Mouse (Mus musculus) megakaryocyte, embryonic 14.5 days (primary cell): ENCODE data around the gene Prex1. TPM values are rescaled to one million over a fixed set of nuclear protein-coding genes. Genes with fewer than 3 reads are reported as not detected.

Source experiments
- H3K27me3 ChIP-seq: replicated peaks from 2 replicates; pipeline ENCODE3; 2012; ENCODE audit warnings: inconsistent platforms
- H3K36me3 ChIP-seq: replicated peaks from 2 replicates; pipeline ENCODE3; 2012; ENCODE audit warnings: low read length, inconsistent platforms, mixed read lengths
- H3K4me1 ChIP-seq: 2 replicates; pipeline ENCODE4 v1.6.1; 2012; ENCODE audit warnings: inconsistent platforms
- H3K4me3 ChIP-seq: replicated peaks from 2 replicates; pipeline ENCODE3; 2012; ENCODE audit warnings: moderate library complexity, mild to moderate bottlenecking, inconsistent platforms
- H3K9me3 ChIP-seq: 2 replicates; pipeline ENCODE4 v1.6.1; 2012; ENCODE audit warnings: inconsistent platforms
- FLI1 ChIP-seq: IDR thresholded peaks from 2 replicates; pipeline ENCODE4 v1.6.1; 2012; ENCODE audit warnings: low read length, inconsistent platforms, mixed read lengths
- GATA1 ChIP-seq: IDR thresholded peaks from 3 replicates; pipeline ENCODE4 v1.6.1; 2012; ENCODE audit warnings: mixed read lengths, low read length, inconsistent platforms, borderline replicate concordance
- polyA plus RNA-seq: library from polyadenylated mRNA; stranded (reverse); fragments of >175 nt; gene quantifications from 2 replicates; pipeline ENCODE4 v1.2.3, GENCODE M21; 2012; ENCODE audit warnings: low replicate concordance; ENCODE audit not compliant: insufficient read depth

Gene Prex1
- polyA plus RNA-seq, 1 experiment, result 14.4 TPM

DNA sequence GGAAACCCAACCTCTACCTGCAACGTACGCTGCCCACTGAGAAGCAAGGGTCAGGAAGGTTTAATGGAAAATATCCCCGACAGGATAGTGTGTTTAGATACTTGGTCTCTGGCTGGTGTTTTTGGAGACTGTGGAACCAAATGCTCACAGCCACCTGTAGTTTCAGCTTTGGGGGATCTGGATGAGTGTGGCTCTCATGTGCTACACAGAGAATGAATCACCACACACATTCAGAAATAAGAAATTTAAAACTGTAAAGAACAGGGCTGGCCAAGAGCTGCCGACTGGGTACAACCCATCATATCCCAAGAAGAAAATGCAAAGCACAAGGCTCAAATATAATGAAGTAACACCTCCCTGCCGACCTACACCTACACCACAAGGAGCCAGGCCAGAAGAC is 73.9 kb downstream of the Prex1 start:
- H3K9me3 ChIP-seq, result peaks cover 26% of the 10 kb centered on the region
- peaks cover 20% of the 10 kb centered on the region for H3K4me1 ChIP-seq
- TF ChIP-seq FLI1 (no peak), GATA1 (no peak)
- no peak overlapping the region for H3K4me3 ChIP-seq
- H3K27me3 ChIP-seq, result peaks cover 86% of the 10 kb centered on the region
- H3K36me3 ChIP-seq, result peaks cover 58% of the 10 kb centered on the region

DNA sequence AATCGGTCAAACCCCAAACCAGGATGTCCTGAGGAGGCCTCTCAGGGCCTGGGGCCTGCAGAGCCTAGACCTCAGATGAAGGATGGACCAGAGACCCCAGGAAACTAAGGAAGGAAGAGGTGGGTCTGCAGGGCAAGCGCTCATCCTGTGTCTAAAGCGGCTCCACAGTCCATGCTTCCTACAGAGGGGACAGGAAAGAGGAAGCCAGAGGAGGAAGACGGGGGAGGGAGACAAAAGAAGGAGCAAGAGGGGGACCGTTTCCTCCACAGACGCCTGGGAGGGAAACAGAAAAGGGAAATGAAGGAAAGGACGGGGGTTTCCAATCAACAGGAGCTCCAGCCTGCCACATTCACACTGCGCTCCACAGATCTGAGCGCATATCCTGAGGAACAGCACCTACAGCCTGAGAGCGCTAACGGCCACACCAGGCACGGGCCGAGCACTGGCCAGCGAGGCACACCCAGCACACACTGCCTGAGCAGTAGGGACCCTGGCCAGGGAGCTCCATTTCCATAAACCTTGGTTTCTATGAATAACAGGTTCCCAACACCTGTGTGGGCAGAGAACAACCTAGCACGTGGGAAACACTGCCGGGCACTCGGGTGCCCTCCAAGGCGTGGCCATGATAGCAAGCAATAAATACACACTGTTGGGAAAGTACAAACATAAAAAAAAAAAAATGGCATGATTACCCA is 74.5 kb downstream of the Prex1 start:
- peaks cover 26% of the 10 kb centered on the region for H3K9me3 ChIP-seq
- H3K27me3 ChIP-seq, result peaks cover 88% of the 10 kb centered on the region
- peaks cover 25% of the 10 kb centered on the region for H3K4me1 ChIP-seq
- peaks cover 52% of the 10 kb centered on the region for H3K36me3 ChIP-seq
- H3K4me3 ChIP-seq, result no peak overlapping the region
- no peak for TF ChIP-seq GATA1

DNA sequence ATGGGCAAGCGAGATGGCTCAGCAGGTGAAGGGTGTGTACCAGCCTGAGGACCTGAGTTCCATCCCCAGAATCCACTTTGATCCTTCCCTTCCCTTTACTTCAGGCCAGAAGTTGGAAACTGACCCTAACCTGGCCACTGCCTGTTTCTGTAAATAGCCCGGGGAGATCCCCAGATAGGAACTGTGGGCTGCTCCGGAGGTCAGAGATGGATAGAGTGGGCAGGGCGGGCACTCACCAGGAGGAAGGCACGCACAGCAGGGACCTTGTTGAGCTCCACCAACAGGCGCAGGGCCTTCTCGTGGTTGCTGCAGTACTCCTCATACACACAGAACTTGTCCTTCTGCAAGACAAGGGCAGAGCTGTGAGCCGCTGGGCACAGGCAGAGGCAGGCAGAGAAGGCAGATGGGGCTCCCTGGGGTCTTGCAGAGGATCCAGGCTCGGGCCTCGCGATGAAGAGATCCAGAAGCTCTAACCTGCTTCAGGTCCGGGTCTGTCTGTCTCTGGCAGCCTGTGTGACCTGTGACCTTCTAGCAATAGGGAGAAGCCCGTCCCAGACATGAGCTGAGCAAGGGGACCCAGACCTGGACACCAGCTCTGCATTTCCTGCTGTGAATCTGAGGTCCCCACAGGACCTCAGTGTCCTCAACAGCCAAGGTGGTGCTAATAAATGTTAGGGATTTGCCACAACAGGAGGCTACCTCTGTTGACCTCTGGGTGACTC is 75.4 kb downstream of the Prex1 start:
- peaks cover 95% of the 10 kb centered on the region for H3K27me3 ChIP-seq
- TF ChIP-seq GATA1, result no peak
- TF ChIP-seq FLI1, result no peak
- H3K4me1 ChIP-seq, result peaks cover 22% of the 10 kb centered on the region; the same call in 1 of the 2 replicates
- H3K4me3 ChIP-seq, result no peak overlapping the region
- peaks cover 26% of the 10 kb centered on the region for H3K9me3 ChIP-seq
- H3K36me3 ChIP-seq, result peaks cover 53% of the 10 kb centered on the region

DNA sequence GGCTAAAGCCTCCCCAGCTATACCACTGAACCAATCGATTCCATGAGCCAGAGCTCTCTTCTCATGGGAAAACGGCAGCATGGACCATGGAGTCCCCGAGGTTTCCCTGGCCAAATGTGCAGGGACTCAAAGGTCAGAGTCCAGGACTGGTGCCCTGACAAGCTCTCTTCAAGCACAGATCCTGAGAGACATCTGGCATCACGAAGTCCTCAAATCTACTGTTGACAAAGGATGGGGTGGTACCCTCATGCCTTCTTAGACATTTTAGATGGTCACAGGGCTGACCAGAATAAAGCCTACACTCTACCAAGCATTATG is 76.0 kb downstream of the Prex1 start:
- H3K4me3 ChIP-seq, result no peak overlapping the region
- H3K27me3 ChIP-seq, result peaks cover 98% of the 10 kb centered on the region
- peaks cover 57% of the 10 kb centered on the region for H3K36me3 ChIP-seq
- peaks cover 24% of the 10 kb centered on the region for H3K4me1 ChIP-seq
- peaks cover 26% of the 10 kb centered on the region for H3K9me3 ChIP-seq
- TF ChIP-seq GATA1, result no peak
- no peak for TF ChIP-seq FLI1

DNA sequence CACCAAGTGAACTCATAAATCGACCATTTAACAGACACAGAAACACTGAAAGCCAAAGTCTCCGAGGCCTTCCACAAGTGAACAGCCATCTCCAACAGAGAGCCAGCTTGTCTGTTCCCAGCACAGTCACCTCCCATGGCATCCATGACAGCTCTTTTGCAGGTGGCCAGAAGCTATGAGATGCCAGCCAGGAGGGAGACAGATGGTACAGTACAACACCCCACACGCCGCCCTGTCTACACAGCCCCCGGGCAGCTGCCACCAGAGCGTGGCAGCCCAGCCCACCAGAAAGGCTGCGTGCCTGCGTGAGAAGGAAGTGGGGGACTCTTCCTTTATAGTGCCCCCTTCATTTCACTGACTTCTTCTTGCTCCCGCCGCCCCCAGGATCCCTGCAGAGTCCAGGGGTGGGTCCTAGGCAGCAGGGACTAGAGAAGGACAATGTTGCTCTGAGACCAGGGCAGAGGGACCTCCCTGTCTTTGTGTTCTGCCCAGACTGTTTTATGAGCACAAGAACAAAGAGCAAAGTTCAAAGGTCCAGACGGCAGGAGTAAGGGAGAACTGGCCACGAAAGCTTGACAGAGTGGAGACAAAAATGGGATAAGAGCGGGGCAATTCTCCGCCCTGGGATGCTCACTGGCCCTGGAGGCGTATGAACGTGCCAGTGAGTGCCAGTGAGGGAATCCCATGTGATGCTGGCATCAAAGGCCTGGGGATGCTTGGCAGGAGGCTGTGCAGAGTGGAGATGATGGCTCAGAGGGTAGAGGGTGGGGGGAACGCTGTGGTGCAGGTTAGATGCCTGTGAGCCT is 76.6 kb downstream of the Prex1 start:
- no peak for TF ChIP-seq GATA1
- TF ChIP-seq FLI1, result no peak
- peaks cover 98% of the 10 kb centered on the region for H3K27me3 ChIP-seq
- peaks cover 26% of the 10 kb centered on the region for H3K9me3 ChIP-seq
- peaks cover 58% of the 10 kb centered on the region for H3K36me3 ChIP-seq
- peaks cover 30% of the 10 kb centered on the region for H3K4me1 ChIP-seq
- no peak overlapping the region for H3K4me3 ChIP-seq

DNA sequence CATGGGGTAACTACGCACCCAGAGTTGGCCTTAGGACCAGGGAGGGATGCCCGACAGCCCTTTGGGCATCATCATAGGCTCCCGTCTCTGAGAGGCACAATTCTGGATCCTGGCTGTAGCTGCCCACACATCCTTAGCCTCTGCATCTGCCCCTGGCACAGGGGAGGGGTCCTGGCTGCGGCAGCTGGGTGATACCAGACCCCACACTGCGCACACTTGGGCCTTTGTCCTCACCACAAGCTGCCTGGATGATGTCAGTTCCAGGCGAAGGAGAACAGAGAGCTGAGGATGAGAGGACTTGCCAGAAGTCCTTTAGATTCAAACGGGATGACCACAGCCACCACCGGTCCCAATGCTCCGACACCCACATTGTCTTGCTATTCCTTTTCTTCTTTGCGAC is 78.1 kb downstream of the Prex1 start:
- H3K9me3 ChIP-seq, result peaks cover 14% of the 10 kb centered on the region
- H3K27me3 ChIP-seq, result peaks cover 97% of the 10 kb centered on the region
- H3K36me3 ChIP-seq, result peaks cover 52% of the 10 kb centered on the region
- peaks cover 45% of the 10 kb centered on the region for H3K4me1 ChIP-seq
- no peak overlapping the region for H3K4me3 ChIP-seq
- TF ChIP-seq GATA1 (no peak), FLI1 (no peak)

DNA sequence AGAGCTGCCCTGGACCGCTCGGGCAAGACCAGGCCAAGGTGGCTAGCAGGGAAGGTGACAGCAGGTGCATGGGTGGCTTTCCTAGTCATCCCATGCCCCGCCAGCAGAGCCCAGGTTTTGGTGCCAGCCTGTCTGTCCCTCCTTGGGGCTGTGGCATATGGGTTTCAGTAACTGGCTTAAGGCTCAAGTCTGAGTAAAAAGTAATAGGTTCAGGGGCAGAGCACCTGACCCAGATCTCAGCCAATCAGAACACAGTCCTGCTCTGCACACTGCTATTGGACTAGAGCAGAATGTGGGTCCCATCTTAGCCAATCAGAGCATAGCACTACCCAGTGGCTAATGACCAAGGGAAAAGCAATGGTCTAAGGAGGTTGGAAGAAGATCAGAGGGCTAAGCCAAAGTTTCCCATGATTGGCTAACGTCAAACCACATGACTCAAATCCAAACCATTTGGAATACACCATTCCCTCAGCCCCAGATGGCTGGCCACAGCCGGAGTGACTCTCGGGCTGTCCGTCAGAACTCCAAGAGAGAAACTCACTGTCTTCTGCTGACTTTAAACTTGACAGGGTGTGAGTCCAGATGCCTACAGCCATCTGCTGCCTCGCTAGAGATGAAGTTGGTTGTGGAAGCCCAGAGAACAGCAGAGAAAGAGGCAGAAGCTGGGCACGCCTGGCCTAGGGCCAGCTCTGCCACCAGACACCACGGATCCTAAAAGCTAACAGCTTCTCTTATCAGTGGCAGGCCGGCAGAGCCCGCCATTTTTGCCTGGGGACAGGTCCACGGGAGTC is 80.9 kb downstream of the Prex1 start:
- peaks cover 49% of the 10 kb centered on the region for H3K36me3 ChIP-seq
- H3K27me3 ChIP-seq, result peaks cover 92% of the 10 kb centered on the region
- H3K9me3 ChIP-seq, result no peaks in the 10 kb centered on the region
- H3K4me3 ChIP-seq, result no peak overlapping the region
- H3K4me1 ChIP-seq, result peaks cover 68% of the 10 kb centered on the region
- TF ChIP-seq GATA1, result no peak

DNA sequence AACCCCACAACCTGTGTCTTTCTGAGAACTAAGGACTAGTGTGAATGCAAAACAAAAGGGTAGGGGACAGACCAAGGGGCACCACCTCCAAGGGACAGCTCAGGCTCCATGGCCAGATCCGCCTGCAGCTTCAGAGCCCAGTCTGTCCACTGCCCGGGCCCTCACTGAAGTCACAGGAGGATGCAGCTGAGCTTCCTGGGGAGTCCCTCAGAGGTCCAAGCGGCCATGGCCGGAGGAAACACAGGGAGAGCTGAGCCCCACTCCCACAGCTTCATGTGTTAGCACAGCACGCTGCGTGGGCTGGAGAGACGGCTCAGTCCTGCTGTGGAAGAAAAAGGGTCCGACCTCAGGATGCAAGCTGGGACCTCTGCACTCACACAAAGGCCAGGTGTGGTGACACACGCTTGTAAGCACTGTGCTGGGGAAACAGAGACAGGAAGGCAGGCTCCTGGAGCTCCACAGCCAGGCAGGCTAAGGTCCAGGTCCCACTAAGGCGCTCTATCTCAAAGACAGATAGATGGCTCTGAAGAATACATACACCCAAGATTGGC is 81.9 kb downstream of the Prex1 start:
- H3K4me3 ChIP-seq, result no peak overlapping the region
- TF ChIP-seq FLI1, result no peak
- no peak for TF ChIP-seq GATA1
- peaks cover 6% of the 10 kb centered on the region for H3K9me3 ChIP-seq
- H3K27me3 ChIP-seq, result peaks cover 90% of the 10 kb centered on the region
- peaks cover 70% of the 10 kb centered on the region for H3K4me1 ChIP-seq
- peaks cover 47% of the 10 kb centered on the region for H3K36me3 ChIP-seq

DNA sequence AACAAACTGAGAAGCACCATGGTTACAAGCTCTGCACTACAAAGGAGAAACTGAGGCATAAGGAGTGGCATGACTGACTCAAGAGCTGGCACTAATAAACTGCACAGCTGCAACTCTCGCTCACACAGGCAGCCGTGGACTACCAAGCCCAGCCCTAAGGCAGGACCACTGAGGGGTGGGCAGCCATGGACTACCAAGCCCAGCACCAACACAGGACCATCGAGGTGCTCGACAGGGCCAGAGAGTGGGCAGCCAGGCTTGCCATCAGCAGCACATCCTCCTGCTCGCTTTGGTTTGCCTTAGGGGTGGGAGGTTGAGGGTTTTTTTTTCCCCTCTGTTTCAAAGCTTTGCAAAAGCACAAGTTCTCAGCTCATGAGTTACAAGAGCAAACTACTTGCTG is 82.4 kb downstream of the Prex1 start:
- Histone ChIP-seq H3K4me1 (peaks cover 70% of the 10 kb centered on the region), H3K27me3 (peaks cover 88% of the 10 kb centered on the region), H3K36me3 (peaks cover 48% of the 10 kb centered on the region), H3K9me3 (peaks cover 9% of the 10 kb centered on the region), H3K4me3 (peak overlapping the region; percentile 60)
- no peak for TF ChIP-seq GATA1
- TF ChIP-seq FLI1, result no peak
